Mouse (Mus musculus) thymus, postnatal 25 days (tissue): ENCODE results near the gene A230050P20Rik.
A peak's percentile ranks its signal among the peaks of the same experiment; 100 is the strongest.

Source experiments
- DNase-seq: peaks from one replicate; pipeline ENCODE4 v3.0.0; 2022

The A230050P20Rik gene

GRCm38 (mm10) chr9:20875021-20875790 is 6.8 kb downstream of the A230050P20Rik start:
- DNase-seq = no peak

DNA sequence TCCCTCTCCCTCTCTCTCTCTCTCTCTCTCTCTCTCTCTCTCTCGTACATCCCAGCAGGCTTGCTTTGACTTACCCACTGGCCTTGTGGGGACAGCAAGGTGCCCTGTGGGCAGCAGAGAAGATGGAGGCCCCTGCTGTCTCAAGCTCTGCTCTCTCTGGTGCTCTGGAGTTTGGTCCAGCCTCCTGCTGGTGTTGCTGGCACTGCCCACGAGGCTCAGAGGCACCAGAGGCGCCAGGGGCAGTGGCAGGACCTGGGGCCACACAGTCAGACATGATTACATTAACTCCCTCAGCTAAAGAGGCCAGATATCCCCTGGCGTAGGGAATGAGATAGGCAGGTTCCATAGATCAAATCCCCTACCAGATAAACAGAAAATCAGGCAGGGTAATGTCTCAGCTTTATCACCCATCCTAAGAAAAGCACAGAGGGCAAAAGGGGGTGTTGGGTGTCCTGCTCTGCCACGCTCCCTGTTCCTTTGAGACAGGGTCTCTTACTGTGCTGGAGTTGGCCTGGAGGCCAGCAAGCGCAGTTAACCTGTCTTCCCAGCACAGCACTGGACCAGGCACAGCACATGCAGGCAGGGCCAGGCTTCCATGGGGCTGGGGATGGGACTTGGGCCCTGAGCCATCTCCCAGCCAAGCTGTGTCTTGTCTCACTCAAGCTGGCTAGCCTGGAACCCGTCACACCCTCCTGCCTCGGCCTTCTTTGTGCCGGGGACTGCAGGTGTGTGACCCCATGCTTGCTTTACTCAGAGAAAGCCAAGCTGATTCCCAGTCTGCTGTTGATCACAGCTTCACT is 8.1 kb downstream of the A230050P20Rik start:
- DNase-seq = no peak

- no peak for DNase-seq
Measured at GRCm38 (mm10) chr9:20877118-20878040, 8.9 kb downstream of the A230050P20Rik start.

DNA sequence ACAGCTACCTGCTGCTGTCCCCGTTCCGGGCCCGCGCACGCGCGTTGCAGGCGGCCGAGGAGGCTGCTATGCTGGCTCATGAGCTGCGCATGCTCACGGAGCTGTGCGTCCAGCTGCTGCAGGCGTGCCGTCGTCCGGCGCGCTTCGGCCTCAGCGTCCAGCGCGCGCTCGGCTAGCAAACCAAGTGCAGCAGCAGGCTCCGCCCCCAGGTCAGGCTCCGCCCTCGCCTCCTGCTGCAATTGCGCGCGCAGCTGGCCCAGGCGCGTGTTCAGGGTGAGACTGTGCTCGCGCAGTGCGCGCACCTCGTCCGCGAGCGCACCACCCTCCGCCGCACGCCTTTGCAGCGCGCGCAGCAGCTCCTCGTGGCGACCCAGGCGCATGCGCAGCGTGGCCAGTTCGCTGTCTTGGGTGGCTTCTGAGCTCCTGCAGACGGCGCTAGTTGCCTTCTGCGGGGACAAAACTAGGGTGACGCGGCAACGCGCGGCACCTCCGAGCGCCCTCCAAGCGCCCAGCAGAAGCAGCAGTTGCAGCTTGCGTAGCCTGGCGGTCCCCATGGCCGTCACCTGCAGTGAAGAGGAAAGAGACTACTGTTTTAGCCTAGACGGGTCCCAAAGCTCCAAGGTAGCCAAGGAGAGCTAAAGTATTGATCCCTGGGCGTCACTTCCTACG is 9.7 kb downstream of the A230050P20Rik start:
- peak; percentile 99 for DNase-seq

GRCm38 (mm10) chr9:20878710-20879065 is 10.2 kb downstream of the A230050P20Rik start:
- no peak for DNase-seq

DNA sequence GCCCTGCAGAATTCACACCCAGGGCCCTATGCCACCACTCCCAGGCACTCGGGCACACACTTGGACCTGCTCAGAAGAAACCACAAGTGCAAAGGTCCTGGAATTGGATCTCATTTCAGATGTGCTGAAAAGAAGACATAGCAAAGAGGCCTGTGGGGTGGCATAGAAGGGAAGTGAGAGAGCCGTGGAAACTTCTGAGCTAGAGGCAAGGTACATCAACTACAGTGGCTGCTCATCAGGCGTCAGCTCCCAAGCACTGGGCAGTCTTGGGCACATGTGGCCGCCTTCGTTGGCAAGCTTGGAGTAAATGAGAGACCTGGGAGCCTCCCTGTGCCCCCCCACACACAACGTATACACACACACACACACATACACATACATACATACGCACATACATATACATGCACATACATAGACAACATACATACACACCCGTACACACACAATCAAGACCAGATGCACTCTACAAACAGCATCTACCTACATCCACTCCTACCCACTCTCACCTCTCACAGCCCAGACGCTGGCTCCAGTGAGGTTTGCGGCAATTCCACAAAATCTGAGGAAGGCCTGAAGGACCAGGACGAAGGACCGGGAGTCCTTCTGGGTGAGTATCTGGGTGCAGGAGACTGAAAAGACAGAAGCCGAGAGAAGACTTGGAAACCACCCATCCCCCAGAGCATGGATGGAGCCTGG is 10.8 kb downstream of the A230050P20Rik start, which contains the start of gene Angptl6:
TSS of gene Angptl6 (minus strand) at position 631 of the 696 bp plus-strand sequence.
- no peak for DNase-seq

DNA sequence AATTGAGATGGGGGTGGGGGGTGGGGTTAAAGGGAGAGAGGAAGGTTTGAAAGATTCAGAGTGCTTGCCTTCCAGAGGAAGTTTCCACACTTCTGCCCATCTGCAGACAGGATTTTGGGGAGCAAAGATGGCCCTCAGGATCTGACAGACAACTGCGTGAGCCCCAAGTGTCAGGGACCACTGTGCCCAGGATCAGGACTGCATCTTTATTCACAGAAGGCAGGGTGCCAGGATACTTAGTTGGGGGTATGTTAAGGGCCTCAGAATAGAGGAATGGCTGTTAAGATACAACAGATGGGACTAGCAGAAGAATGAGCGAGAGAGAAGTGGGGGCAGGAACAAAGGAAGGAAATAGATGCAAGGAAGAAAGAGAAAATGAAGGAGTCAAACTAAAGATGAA is 18.1 kb downstream of the A230050P20Rik start:
- no peak for DNase-seq

- no peak for DNase-seq
Measured at GRCm38 (mm10) chr9:20887191-20887590, 18.7 kb downstream of the A230050P20Rik start.

- peak; percentile 93 for DNase-seq
Measured at GRCm38 (mm10) chr9:20887704-20888385, 19.4 kb downstream of the A230050P20Rik start, which contains the start of gene Ppan. Ppan (plus strand) TSS chr9:20888175.

- DNase-seq = no peak
Measured at GRCm38 (mm10) chr9:20888386-20888765, 19.9 kb downstream of the A230050P20Rik start.

GRCm38 (mm10) chr9:20889185-20890141 is 21.0 kb downstream of the A230050P20Rik start:
- DNase-seq = no peak

DNA sequence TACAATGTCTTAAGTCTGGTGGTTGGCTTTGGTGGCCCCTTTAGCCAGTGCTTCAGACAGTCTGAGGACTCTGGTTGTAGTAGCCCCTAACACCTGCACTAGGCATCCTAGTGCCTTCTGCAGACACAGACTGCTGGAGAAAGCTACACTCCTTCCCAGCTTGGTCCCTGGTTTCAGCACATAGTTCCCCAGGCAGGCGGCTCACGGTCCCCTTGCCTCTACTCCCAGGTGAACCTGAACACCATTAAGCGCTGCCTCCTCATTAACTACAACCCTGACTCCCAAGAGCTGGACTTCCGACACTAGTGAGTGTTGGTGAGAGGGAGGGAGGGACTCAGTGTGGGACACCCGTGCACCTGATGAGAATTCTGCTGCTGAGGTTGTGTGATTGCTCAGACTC is 22.0 kb downstream of the A230050P20Rik start:
- DNase-seq = no peak

- no peak for DNase-seq
Measured at GRCm38 (mm10) chr9:20891339-20892103, 23.1 kb downstream of the A230050P20Rik start.

- no peak for DNase-seq
Measured at GRCm38 (mm10) chr9:20892104-20892653, 23.7 kb downstream of the A230050P20Rik start.

GRCm38 (mm10) chr9:20893069-20893468 is 24.6 kb downstream of the A230050P20Rik start:
- no peak for DNase-seq

GRCm38 (mm10) chr9:20893590-20894343 is 25.3 kb downstream of the A230050P20Rik start:
- DNase-seq = no peak

- DNase-seq = no peak
Measured at GRCm38 (mm10) chr9:20894629-20895028, 26.2 kb downstream of the A230050P20Rik start.

GRCm38 (mm10) chr9:20895382-20895781 is 26.9 kb downstream of the A230050P20Rik start:
- DNase-seq = no peak
